Mouse (Mus musculus): Measurements from ENCODE around the gene E130114P18Rik.

E130114P18Rik gene

GRCm38 (mm10) chr4:97751483-97752251, 26.2 kb downstream of the E130114P18Rik start:
- peak; percentile 68 for DNase-seq (ENCODE audit: low spot score)

GRCm38 (mm10) chr4:97751030-97751482, 26.8 kb downstream of the E130114P18Rik start:
- DNase-seq (ENCODE audit: low spot score) = peak; percentile 92

GRCm38 (mm10) chr4:97750401-97750800, 27.5 kb downstream of the E130114P18Rik start:
- DNase-seq (ENCODE audit: low spot score) = no peak

GRCm38 (mm10) chr4:97746106-97746900, 31.6 kb downstream of the E130114P18Rik start:
- no peak for DNase-seq (ENCODE audit: low spot score)

- peak; percentile 81 for DNase-seq (ENCODE audit: low spot score)
These were observed 32.4 kb downstream of the E130114P18Rik start for GRCm38 (mm10) chr4:97745296-97746105.

- DNase-seq (ENCODE audit: low spot score) = no peak
These were observed 33.9 kb downstream of the E130114P18Rik start for GRCm38 (mm10) chr4:97743932-97744331.

GRCm38 (mm10) chr4:97733392-97733791, 44.5 kb downstream of the E130114P18Rik start:
- no peak for DNase-seq (ENCODE audit: low spot score)

GRCm38 (mm10) chr4:97730416-97730815, 47.5 kb downstream of the E130114P18Rik start:
- DNase-seq (ENCODE audit: low spot score) = no peak

- no peak for DNase-seq (ENCODE audit: low spot score)
These were observed 47.9 kb downstream of the E130114P18Rik start for GRCm38 (mm10) chr4:97729999-97730398.

GRCm38 (mm10) chr4:97728520-97728919, 49.4 kb downstream of the E130114P18Rik start:
- DNase-seq (ENCODE audit: low spot score) = no peak

GRCm38 (mm10) chr4:97723374-97723773, 54.5 kb downstream of the E130114P18Rik start:
- no peak for DNase-seq (ENCODE audit: low spot score)

GRCm38 (mm10) chr4:97722666-97723065, 55.2 kb downstream of the E130114P18Rik start:
- DNase-seq (ENCODE audit: low spot score) = no peak

- DNase-seq (ENCODE audit: low spot score) = no peak
These were observed 63.3 kb downstream of the E130114P18Rik start for GRCm38 (mm10) chr4:97714616-97715015.

- no peak for DNase-seq (ENCODE audit: low spot score)
These were observed 63.7 kb downstream of the E130114P18Rik start for GRCm38 (mm10) chr4:97714101-97714615.

- no peak for DNase-seq (ENCODE audit: low spot score)
These were observed 65.3 kb downstream of the E130114P18Rik start for GRCm38 (mm10) chr4:97712547-97712946.

GRCm38 (mm10) chr4:97710048-97710765, 67.7 kb downstream of the E130114P18Rik start:
- DNase-seq (ENCODE audit: low spot score) = no peak

- DNase-seq (ENCODE audit: low spot score) = no peak
These were observed 70.3 kb downstream of the E130114P18Rik start for GRCm38 (mm10) chr4:97707373-97708152.

- no peak for DNase-seq (ENCODE audit: low spot score)
These were observed 80.9 kb downstream of the E130114P18Rik start for GRCm38 (mm10) chr4:97696684-97697615.

- no peak for DNase-seq (ENCODE audit: low spot score)
These were observed 82.4 kb downstream of the E130114P18Rik start for GRCm38 (mm10) chr4:97695414-97696040.

Measured in ovary, postnatal 36 days (tissue).